Mouse (Mus musculus): ENCODE measurements around the gene Carnmt1.

Gene Carnmt1

GRCm38 (mm10) chr19:18670608-18671007 is at the start of gene Carnmt1:
Gene Carnmt1, plus strand, starts transcription at chr19:18670764.
- peak; percentile 98 for DNase-seq (ENCODE audit: low spot score)

GRCm38 (mm10) chr19:18623894-18624293 is 46.7 kb upstream of the Carnmt1 start:
- DNase-seq (ENCODE audit: low spot score), result no peak

- no peak for DNase-seq (ENCODE audit: low spot score)
Measured at GRCm38 (mm10) chr19:18629589-18629988, 41.0 kb upstream of the Carnmt1 start.

- no peak for DNase-seq (ENCODE audit: low spot score)
Measured at GRCm38 (mm10) chr19:18630221-18631119, 40.1 kb upstream of the Carnmt1 start.

GRCm38 (mm10) chr19:18631161-18631643 is 39.4 kb upstream of the Carnmt1 start:
- peak; percentile 34 for DNase-seq (ENCODE audit: low spot score)

- peak; percentile 94 for DNase-seq (ENCODE audit: low spot score)
Measured at GRCm38 (mm10) chr19:18631644-18632219, 38.8 kb upstream of the Carnmt1 start, which contains the start of the genes Ostf1 and Nmrk1. Gene Ostf1, minus strand, starts transcription at chr19:18631823. Gene Nmrk1, plus strand, starts transcription at chr19:18631950.

- DNase-seq (ENCODE audit: low spot score), result no peak
Measured at GRCm38 (mm10) chr19:18632231-18633185, 38.1 kb upstream of the Carnmt1 start.

GRCm38 (mm10) chr19:18637954-18638353 is 32.6 kb upstream of the Carnmt1 start:
- no peak for DNase-seq (ENCODE audit: low spot score)

GRCm38 (mm10) chr19:18638949-18639348 is 31.6 kb upstream of the Carnmt1 start:
- DNase-seq (ENCODE audit: low spot score), result no peak

GRCm38 (mm10) chr19:18639552-18639951 is 31.0 kb upstream of the Carnmt1 start:
- no peak for DNase-seq (ENCODE audit: low spot score)

- no peak for DNase-seq (ENCODE audit: low spot score)
Measured at GRCm38 (mm10) chr19:18641001-18641400, 29.6 kb upstream of the Carnmt1 start.

GRCm38 (mm10) chr19:18643411-18643810 is 27.2 kb upstream of the Carnmt1 start:
- DNase-seq (ENCODE audit: low spot score), result no peak

GRCm38 (mm10) chr19:18644084-18644483 is 26.5 kb upstream of the Carnmt1 start:
- DNase-seq (ENCODE audit: low spot score), result no peak

GRCm38 (mm10) chr19:18646397-18646796 is 24.2 kb upstream of the Carnmt1 start:
- DNase-seq (ENCODE audit: low spot score), result no peak

GRCm38 (mm10) chr19:18646853-18647420 is 23.6 kb upstream of the Carnmt1 start:
- DNase-seq (ENCODE audit: low spot score), result no peak

- no peak for DNase-seq (ENCODE audit: low spot score)
Measured at GRCm38 (mm10) chr19:18647775-18648557, 22.6 kb upstream of the Carnmt1 start.

GRCm38 (mm10) chr19:18648558-18648945 is 22.0 kb upstream of the Carnmt1 start:
- DNase-seq (ENCODE audit: low spot score), result no peak

GRCm38 (mm10) chr19:18649955-18650354 is 20.6 kb upstream of the Carnmt1 start:
- DNase-seq (ENCODE audit: low spot score), result no peak

GRCm38 (mm10) chr19:18650473-18650872 is 20.1 kb upstream of the Carnmt1 start:
- no peak for DNase-seq (ENCODE audit: low spot score)

GRCm38 (mm10) chr19:18652592-18652991 is 18.0 kb upstream of the Carnmt1 start:
- DNase-seq (ENCODE audit: low spot score), result no peak

GRCm38 (mm10) chr19:18653058-18653457 is 17.5 kb upstream of the Carnmt1 start:
- no peak for DNase-seq (ENCODE audit: low spot score)
